Mouse (Mus musculus) neutrophil, adult 5-6 weeks (primary cell): Measurements from ENCODE around the gene Slc7a11. TPM values are rescaled to one million over a fixed set of nuclear protein-coding genes. Genes with fewer than 3 reads are reported as not detected.

Experiments
- ATAC-seq: fragments of 151-379, 151-347 bp; 2 replicates; pipeline ENCODE4 v1.8.0; 2017; ENCODE audit warnings: mild to moderate bottlenecking, moderate TSS enrichment; ENCODE audit not compliant: insufficient number of reproducible peaks, poor library complexity, low FRiP score, severe bottlenecking; ENCODE audit errors: extremely low read depth
- total RNA-seq: library from RNA; stranded (forward); fragments of 200-1000 nt; gene quantifications from 2 replicates; pipeline ENCODE4 v1.2.3, GENCODE M21; 2017

The Slc7a11 gene
- total RNA-seq, 1 experiment from 2014 or later: 71.1 TPM

- ATAC-seq: no peak
These were observed 514.7 kb downstream of the Slc7a11 start for GRCm38 (mm10) chr3:49928509-49929263.

GRCm38 (mm10) chr3:49913929-49914328 lies 529.5 kb downstream of the Slc7a11 start:
- no peak for ATAC-seq

GRCm38 (mm10) chr3:49910922-49911321 lies 532.5 kb downstream of the Slc7a11 start:
- ATAC-seq: no peak

- ATAC-seq: no peak
These were observed 534.7 kb downstream of the Slc7a11 start for GRCm38 (mm10) chr3:49908426-49909341.

GRCm38 (mm10) chr3:49893945-49894344 lies 549.5 kb downstream of the Slc7a11 start:
- no peak for ATAC-seq

GRCm38 (mm10) chr3:49887359-49887758 lies 556.1 kb downstream of the Slc7a11 start:
- ATAC-seq: no peak

GRCm38 (mm10) chr3:49886220-49886945 lies 557.0 kb downstream of the Slc7a11 start:
- ATAC-seq: no peak

GRCm38 (mm10) chr3:49880496-49880895 lies 562.9 kb downstream of the Slc7a11 start:
- no peak for ATAC-seq

GRCm38 (mm10) chr3:49870786-49871185 lies 572.6 kb downstream of the Slc7a11 start:
- ATAC-seq: no peak

- ATAC-seq: no peak
These were observed 575.3 kb downstream of the Slc7a11 start for GRCm38 (mm10) chr3:49867951-49868584.

GRCm38 (mm10) chr3:49867147-49867950 lies 576.1 kb downstream of the Slc7a11 start:
- no peak for ATAC-seq

GRCm38 (mm10) chr3:49866061-49866515 lies 577.3 kb downstream of the Slc7a11 start:
- no peak for ATAC-seq

GRCm38 (mm10) chr3:49856797-49857196 lies 586.6 kb downstream of the Slc7a11 start:
- ATAC-seq: no peak

- ATAC-seq: no peak
These were observed 589.1 kb downstream of the Slc7a11 start for GRCm38 (mm10) chr3:49854277-49854676.

- ATAC-seq: no peak
These were observed 600.4 kb downstream of the Slc7a11 start for GRCm38 (mm10) chr3:49842971-49843370.
